Mouse (Mus musculus) megakaryocyte-erythroid progenitor cell, adult 5-6 weeks (primary cell): ENCODE data around the gene Nono. TPM values are rescaled to one million over a fixed set of nuclear protein-coding genes. Genes with fewer than 3 reads are reported as not detected.

ENCODE experiments used
- ATAC-seq: replicated peaks from 2 replicates; pipeline ENCODE4 v1.8.0; 2016; ENCODE audit warnings: mild to moderate bottlenecking, inconsistent platforms; ENCODE audit not compliant: severe bottlenecking, poor library complexity, low FRiP score, low TSS enrichment
- total RNA-seq, 2 experiments: library from RNA; stranded (forward) in 1 of 2; stranded (reverse) in 1 of 2; fragments of 200-1000, 215-1000 nt in 1 of 2; fragments of >200 nt in 1 of 2; fragmentation: Nextera tagmentation in 1 of 2; gene quantifications; 2 replicates each; pipeline ENCODE4 v1.2.3; 2014 to 2017

Gene Nono
- 264 and 296 TPM in 2 replicates for total RNA-seq (2014; fragmentation: Nextera tagmentation)
- total RNA-seq (2017): 572 and 583 TPM in 2 replicates

- ATAC-seq: peak; percentile 95
These were observed at the start of gene Nono for GRCm38 (mm10) chrX:101429142-101429949. Gene Nono, plus strand, starts transcription at chrX:101429318.

- ATAC-seq: no peak
These were observed 49.4 kb upstream of the Nono start for GRCm38 (mm10) chrX:101379744-101380143.

DNA sequence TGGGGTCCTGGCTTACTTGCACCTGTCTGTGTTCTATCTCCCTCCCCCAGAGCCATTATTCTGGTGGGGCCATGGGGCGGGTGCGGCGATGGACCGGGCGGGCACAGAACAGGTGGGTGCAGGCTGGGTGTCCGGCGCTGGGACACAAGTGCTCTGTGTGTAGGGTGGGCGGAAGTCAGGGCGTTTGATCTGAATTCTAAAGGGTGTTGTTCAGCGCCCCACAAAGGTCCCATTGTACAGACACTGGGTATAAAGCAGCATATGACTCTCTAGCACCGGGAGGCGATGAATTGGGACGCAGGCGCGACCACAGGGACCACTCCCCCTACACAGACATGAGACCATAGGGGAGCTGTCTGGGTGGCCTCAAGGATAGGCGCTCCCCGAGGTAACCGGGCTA lies 45.7 kb upstream of the Nono start:
- ATAC-seq: 0 out of 2 replicates have a peak, but pooled peaks have one; percentile 22

DNA sequence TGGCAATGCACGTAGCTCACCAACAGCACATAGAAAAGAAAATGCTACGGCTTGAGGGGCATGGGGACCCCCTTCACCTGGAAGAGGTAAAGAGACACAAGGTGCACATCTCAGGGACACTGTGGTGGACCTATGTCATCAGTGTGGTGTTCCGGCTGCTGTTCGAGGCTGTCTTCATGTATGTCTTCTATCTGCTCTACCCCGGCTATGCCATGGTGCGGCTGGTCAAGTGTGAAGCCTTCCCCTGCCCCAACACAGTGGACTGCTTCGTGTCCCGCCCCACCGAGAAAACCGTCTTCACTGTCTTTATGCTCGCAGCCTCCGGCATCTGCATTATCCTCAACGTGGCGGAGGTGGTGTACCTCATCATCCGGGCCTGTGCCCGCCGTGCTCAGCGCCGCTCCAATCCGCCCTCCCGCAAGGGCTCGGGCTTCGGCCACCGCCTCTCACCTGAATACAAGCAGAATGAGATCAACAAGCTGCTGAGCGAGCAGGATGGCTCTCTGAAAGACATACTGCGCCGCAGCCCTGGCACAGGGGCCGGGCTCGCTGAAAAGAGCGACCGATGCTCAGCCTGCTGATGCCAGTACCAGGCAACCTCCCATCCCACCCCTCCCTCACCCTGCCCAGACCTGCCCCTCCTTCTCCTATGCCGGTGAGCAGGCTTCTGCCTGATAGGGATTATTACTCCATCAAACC lies 44.5 kb upstream of the Nono start:
- ATAC-seq: 0 out of 2 replicates have a peak, but pooled peaks have one; percentile 37

DNA sequence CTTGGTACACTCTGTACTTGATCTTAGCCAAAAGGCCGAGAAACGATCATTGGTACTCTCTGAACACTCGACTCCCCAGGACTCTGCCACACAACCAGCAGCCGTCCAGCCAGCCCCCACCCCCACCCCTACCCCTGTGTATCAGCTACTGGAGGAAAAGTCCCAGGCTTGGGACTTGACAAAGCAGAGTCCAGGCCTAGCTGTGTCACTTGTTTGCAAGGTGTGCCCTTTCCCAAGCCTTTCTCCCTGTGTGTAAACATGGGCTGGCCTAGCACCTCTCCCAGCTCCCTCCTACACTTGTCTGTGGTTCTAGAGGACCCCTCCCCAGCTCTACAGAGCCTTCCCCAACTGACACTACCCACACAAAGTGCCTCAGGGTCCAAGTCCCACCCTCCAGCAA lies 42.9 kb upstream of the Nono start:
- ATAC-seq: no peak

- no peak for ATAC-seq
These were observed 40.1 kb upstream of the Nono start for GRCm38 (mm10) chrX:101388866-101389537.

GRCm38 (mm10) chrX:101394341-101394740 lies 34.8 kb upstream of the Nono start:
- no peak for ATAC-seq

DNA sequence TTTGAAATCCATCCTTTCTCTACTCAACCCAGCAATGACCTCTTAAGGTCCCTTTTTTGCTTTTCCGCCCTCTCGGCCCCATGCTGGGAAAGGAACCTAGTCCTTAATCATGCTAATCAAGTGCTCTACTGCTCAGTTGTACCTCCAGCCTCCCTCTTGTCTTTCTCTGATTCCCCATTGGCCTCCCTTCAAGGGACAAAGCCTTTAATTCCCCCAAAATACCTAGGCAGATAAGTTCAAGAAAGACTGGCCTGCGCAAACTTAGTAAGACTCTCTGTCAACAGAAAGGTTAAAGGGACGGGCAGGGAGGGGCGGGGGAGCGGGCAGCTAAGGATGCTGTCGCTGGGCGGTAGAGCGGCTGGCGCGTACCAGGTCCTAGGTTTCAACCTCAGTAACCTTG lies 32.7 kb upstream of the Nono start:
- ATAC-seq: no peak

DNA sequence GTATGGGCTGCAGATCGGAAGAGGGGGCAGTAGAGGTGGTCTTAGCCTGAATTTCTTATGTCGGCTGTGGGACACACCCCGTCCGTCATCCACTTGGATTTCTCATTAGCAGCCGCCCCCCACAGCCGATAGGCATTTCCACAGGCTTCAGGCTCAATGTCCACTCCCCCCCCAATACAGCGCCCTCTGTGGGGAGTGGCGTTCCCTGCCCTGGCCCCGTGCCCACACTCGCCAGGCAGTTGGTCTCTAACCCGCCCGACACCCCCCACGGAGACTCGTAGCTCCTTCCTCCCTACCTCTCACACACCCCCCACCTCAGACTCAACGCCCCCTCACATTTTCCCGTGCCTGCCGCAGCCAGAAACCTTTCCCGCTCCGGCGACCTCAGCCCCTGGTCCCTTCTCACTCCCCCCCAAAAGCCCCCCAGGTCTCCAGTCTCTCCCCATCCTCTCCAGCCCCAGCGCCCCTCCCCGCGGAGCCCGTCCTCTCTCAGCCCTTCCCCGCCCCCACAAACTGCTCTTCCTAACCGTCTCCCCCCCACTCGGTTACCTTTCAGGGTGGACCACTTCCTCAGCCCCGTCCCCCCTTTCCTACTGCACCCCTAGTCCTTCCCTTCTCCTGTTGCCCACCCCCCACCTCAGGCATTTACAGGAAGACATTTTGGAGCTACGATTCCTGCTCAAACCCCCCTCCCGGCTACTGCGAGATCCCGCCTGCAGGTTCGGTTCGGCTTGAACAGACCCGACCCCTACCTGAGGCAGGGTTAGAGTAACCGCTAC lies 10.0 kb upstream of the Nono start:
- peak; percentile 65 for ATAC-seq

- peak; percentile 97 for ATAC-seq
These were observed 9.1 kb upstream of the Nono start for GRCm38 (mm10) chrX:101419725-101420699.

DNA sequence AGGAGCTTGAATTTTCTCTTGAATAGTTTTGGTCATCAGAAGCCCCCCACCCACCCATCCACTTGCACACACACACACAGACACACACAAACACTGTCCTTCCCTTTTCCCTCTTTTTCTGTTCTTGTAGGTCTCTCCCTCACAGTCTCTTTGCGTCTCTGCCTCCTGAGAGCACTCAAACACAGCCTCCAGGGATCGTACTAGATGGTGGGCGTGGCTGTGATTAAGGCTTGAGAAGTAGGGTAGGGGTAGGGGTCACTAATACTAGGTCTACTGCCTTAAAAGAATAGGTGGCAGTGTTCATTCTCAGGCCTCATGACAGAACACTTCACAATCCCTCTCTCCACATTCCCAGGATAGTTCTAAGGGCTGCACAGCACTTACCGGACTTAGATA lies 8.4 kb upstream of the Nono start, which contains the start of gene Zmym3:
TSS of gene Zmym3 (minus strand) at position 150 of the 396 bp plus-strand sequence.
- ATAC-seq: no peak

DNA sequence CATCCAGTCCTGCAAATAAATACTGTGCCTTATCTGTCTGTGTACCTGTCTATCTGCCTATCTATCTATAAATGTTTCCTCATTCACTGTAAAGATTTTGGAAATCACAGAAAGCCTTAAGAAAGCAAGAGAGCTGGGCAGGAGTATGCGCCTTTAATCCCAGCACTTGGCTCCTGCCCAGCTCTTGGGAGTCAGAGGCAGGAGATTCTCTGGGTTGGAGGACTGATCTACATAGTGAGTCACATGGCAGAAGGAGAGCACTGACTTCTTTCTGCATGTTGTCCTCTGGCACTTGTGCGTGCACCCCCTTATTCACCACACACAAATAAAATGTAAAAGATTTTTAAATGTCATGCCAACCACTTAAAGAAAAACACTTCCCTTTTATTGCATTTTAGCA lies 5.7 kb upstream of the Nono start:
- ATAC-seq: no peak

GRCm38 (mm10) chrX:101427774-101428173 lies 1.3 kb upstream of the Nono start:
- ATAC-seq: no peak

DNA sequence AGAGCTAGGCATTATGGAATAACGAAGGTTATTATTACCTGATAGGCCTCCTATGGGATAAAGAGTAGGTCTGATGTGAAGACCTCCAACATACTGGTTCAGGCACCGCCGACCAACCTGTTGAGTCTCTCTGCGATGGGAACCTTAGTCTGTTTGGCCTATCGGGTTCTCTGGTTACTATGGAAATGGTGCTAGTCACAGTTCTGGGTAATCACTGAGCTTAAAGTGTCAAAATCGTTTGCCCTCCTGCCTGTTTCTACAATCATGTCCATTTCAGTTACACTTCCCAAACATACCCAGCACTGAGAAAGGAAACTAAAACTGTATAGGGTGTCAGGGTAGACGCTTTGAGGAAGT lies 355 bp upstream of the Nono start:
- ATAC-seq: peak; percentile 24; the same call in 1 of the 2 replicates

- ATAC-seq: peak; percentile 22; the same call in 1 of the 2 replicates
These were observed 858 bp downstream of the Nono start for GRCm38 (mm10) chrX:101429976-101430375.

GRCm38 (mm10) chrX:101448886-101449475 lies 19.9 kb downstream of the Nono start, which contains the start of gene Itgb1bp2:
Gene Itgb1bp2, plus strand, starts transcription at chrX:101449088.
- no peak for ATAC-seq

GRCm38 (mm10) chrX:101451147-101451546 lies 22.0 kb downstream of the Nono start:
- ATAC-seq: no peak

- peak; percentile 47; the same call in 1 of the 2 replicates for ATAC-seq
These were observed 22.5 kb downstream of the Nono start for GRCm38 (mm10) chrX:101451591-101451990.
